Mouse (Mus musculus) gastrocnemius, postnatal 4 days (tissue): ENCODE data around the gene Best3. TPM values are rescaled to one million over a fixed set of nuclear protein-coding genes. Genes with fewer than 3 reads are reported as not detected.
A peak's percentile ranks its signal among the peaks of the same experiment; 100 is the strongest.

Experiments used
- DNase-seq, 2 experiments: peaks; one replicate each; pipeline ENCODE4 v3.0.0; 2021 to 2022; ENCODE audit warnings: low spot score in 2 of 2, mixed read lengths in 2 of 2
- total RNA-seq, 2 experiments: library from RNA; stranded (reverse); gene quantifications; 2 replicates each; pipeline ENCODE4 v1.2.3; 2021

Gene Best3
- total RNA-seq, 2 experiments from 2014 or later: 10.9 to 12.7 TPM

GRCm38 (mm10) chr10:116977858-116978257, 8.3 kb upstream of the Best3 start:
- no peak for DNase-seq

- no peak for DNase-seq
Observed at GRCm38 (mm10) chr10:116978841-116979240, 7.3 kb upstream of the Best3 start.

- DNase-seq: no peak
Observed at GRCm38 (mm10) chr10:116980273-116980672, 5.8 kb upstream of the Best3 start.

- DNase-seq: no peak
Observed at GRCm38 (mm10) chr10:116980888-116981287, 5.2 kb upstream of the Best3 start.

- DNase-seq: no peak
Observed at GRCm38 (mm10) chr10:116982526-116982925, 3.6 kb upstream of the Best3 start.

GRCm38 (mm10) chr10:116984836-116985235, 1.3 kb upstream of the Best3 start:
- no peak for DNase-seq

GRCm38 (mm10) chr10:116993971-116994370, 7.9 kb downstream of the Best3 start:
- no peak for DNase-seq

- DNase-seq: no peak
Observed at GRCm38 (mm10) chr10:116995162-116995561, 9.0 kb downstream of the Best3 start.

- DNase-seq: no peak
Observed at GRCm38 (mm10) chr10:116995584-116996235, 9.6 kb downstream of the Best3 start.

- peak in 1 of 2 experiments; percentile 23 for DNase-seq
Observed at GRCm38 (mm10) chr10:116996236-116996600, 10.1 kb downstream of the Best3 start.

GRCm38 (mm10) chr10:116998716-116999455, 12.8 kb downstream of the Best3 start:
- DNase-seq: no peak

GRCm38 (mm10) chr10:117000975-117001374, 14.9 kb downstream of the Best3 start:
- no peak for DNase-seq

- no peak for DNase-seq
Observed at GRCm38 (mm10) chr10:117004695-117005094, 18.6 kb downstream of the Best3 start.

- no peak for DNase-seq
Observed at GRCm38 (mm10) chr10:117005707-117006464, 19.8 kb downstream of the Best3 start.

- no peak for DNase-seq
Observed at GRCm38 (mm10) chr10:117009691-117010090, 23.6 kb downstream of the Best3 start.

- DNase-seq: no peak
Observed at GRCm38 (mm10) chr10:117011047-117011446, 24.9 kb downstream of the Best3 start.

- no peak for DNase-seq
Observed at GRCm38 (mm10) chr10:117013689-117014390, 27.7 kb downstream of the Best3 start.

- DNase-seq: no peak
Observed at GRCm38 (mm10) chr10:117014565-117014964, 28.5 kb downstream of the Best3 start.

GRCm38 (mm10) chr10:117018281-117018840, 32.2 kb downstream of the Best3 start:
- DNase-seq: no peak

GRCm38 (mm10) chr10:117021020-117021754, 35.1 kb downstream of the Best3 start:
- DNase-seq: peak in 1 of 2 experiments; percentile 46
